Mouse (Mus musculus) hematopoietic stem cell, adult 5-6 weeks (primary cell): ENCODE measurements around the gene Pemt. TPM values are rescaled to one million over a fixed set of nuclear protein-coding genes. Genes with fewer than 3 reads are reported as not detected.
A peak's percentile ranks its signal among the peaks of the same experiment; 100 is the strongest.

Source experiments
- ATAC-seq, 2 experiments: fragments of 125-278 bp in 1 of 2; replicated peaks in 1 of 2; 2 replicates each; pipeline ENCODE4 v1.8.0; 2016 to 2017; ENCODE audit warnings: inconsistent platforms in 2 of 2, mild to moderate bottlenecking in 2 of 2, moderate number of reproducible peaks in 2 of 2, low read depth in 1 of 2, moderate TSS enrichment in 1 of 2; ENCODE audit not compliant: low FRiP score in 2 of 2, poor library complexity in 2 of 2, severe bottlenecking in 2 of 2, insufficient read depth in 1 of 2, low TSS enrichment in 1 of 2
- total RNA-seq: library from RNA; stranded (forward); fragments of 172-1452, 232-1000 nt; gene quantifications from 2 replicates; pipeline ENCODE4 v1.2.3, GENCODE M21; 2017

Pemt gene
- total RNA-seq: 2.7 and 16.3 TPM in 2 replicates

- peak; percentile 96 to 97 for ATAC-seq
Measured at GRCm38 (mm10) chr11:60046058-60046735, at the start of gene Pemt. Pemt (minus strand) TSS chr11:60046489.

DNA sequence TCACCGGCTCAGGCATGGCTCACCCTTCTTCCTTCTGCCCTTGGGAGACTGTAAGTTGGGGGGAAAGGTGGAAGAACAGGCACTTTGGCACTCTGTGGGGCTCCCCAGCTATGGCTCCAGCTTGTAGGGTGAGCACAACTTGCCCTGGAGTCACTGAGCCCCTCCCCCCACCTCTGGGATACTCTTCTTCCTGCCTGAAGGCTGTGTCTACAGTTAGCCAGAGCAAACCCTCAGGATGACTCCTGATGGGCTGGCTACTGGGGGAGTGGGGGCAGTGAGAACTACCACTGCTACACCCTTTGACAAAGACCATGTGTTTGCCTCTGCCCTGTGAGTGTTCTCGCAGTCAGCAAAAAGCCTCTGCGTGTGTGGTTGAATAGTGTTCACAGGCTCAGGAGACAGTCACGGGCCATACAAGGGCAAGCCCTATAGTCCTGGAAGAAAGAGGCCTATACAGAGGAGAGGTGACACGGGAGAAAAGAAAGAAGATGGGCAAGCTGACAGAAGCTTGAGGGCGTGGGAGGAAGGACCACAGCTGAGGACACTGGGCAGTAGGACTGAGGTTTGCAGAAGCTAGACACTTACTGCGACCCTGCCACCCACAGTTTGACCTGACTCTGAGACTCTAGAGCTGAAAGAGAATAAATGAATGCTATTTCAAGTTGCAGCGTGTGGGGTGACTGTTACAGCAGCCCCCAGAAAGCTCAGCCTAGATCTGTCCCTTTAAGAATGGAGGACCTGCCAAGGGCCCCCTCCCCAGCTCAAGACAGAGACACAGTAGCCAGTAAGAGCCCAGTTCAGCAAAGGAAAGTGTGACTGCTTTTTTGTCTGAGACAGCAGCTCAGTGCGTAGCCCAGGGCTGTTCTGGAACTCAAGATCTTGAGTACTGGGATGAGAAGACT, 48.9 kb upstream of the Pemt start:
- ATAC-seq: no peak

GRCm38 (mm10) chr11:60093984-60094587, 47.8 kb upstream of the Pemt start:
- ATAC-seq: no peak

DNA sequence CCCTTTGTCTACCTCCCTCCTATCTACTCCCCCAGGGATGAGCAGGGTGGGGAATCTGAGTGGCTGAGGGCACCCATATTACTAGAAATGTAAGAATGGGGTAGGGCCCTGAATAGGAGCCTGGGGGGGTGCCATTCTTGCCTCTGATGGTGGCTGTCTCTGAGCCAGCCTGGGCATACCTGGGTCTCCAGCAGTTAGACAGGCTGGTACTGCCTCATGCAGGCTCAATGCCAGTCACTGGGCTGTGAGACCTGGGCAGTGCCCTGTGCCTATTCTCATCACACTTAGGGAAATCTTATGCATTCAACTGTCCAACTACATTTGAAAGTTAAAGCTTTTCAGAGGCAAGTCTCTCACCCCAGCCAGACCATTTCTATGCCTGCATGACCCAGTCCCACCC, 46.9 kb upstream of the Pemt start:
- ATAC-seq: no peak

- ATAC-seq: no peak
Measured at GRCm38 (mm10) chr11:60091422-60091761, 45.1 kb upstream of the Pemt start.

DNA sequence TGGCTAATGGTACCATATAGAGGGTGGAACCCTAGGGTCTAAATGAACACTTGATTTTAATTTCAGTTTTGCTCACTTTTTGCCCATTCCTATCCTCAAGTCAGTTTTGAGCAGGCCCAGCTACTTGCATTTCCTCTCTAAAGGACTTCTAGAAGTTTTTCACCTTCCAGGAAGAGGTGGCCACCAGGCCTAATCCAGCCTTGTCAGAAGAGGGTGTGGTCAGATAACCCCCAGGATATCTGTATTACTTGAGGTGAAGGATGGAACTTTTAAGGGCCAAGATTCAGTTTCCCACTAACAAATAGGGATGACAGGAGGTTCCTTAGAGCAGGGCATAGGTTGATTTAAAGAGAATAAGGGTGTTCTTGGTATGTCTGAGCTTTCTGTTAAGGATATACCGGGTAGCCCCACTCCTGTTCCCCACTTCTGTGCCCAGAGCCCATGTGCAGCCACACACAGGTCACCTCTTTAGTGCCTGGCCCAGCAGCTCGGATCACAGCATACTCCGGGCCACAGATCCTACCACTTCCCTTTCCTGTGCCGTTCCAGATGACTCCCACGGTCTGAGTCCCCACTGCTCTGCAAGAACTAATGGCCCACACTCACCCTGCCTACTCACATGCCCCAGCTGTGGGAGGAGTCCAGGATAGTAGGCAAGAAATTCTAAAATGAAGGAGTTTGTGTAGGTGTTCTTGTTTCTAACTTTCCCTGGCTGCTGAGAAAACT, 44.6 kb upstream of the Pemt start:
- peak; percentile 90 to 94 for ATAC-seq

- ATAC-seq: no peak
Measured at GRCm38 (mm10) chr11:60088947-60089346, 42.7 kb upstream of the Pemt start.

DNA sequence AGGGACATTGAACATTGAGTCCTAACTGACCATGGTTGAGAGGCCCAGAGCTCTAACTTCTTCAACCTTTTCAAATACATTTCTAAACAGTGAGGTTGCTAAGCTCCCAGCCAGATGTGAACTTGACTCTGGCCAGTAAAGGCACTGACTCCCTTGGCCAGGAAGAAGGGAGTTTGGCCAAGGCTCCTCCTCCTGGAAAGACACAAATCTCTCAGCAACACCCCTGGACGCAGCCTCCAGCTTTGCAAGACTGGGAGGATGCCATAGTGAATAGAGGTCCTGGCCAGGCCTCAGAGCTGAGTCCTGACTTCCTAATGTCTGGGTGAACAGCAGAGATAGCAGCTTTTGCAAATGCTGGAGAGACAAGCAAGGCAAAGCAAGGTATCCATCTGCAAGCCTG, 40.4 kb upstream of the Pemt start:
- ATAC-seq: no peak

- ATAC-seq: peak in 1 of 2 experiments; percentile 49; a peak in 2 of 4 replicates
Measured at GRCm38 (mm10) chr11:60084589-60084988, 38.3 kb upstream of the Pemt start.

- peak; percentile 69 to 76; a peak in 3 of 4 replicates for ATAC-seq
Measured at GRCm38 (mm10) chr11:60076790-60077189, 30.5 kb upstream of the Pemt start.

GRCm38 (mm10) chr11:60076183-60076582, 29.9 kb upstream of the Pemt start:
- peak in 1 of 2 experiments; percentile 52; a peak in 2 of 4 replicates for ATAC-seq

DNA sequence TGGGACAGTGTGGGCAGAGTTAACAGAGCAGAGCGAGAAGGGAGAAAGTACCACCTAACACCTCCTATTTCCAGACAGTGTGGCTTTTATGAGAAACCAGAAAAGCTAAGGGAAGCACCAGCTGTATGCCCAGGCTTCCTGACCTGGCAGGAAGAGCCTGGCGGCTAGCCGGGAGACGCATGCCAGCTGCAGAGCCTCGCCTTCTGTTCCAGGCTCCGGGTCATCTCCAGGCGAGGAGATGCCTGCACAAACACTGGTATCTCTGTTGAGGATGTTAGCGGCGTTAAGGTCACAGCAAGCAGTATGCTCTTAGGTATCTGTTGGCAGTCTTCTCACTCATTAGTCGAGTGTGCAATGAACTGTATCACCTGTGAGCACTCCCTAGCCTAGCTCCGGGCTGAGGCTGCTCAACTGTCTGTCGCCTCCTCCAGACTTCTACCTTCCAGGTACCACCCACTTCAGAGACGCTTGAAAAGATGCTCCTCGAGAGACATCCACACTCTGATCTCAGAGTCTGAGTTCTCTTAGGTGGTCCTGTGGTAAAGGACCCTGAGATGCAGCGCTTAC, 27.7 kb upstream of the Pemt start:
- no peak for ATAC-seq

DNA sequence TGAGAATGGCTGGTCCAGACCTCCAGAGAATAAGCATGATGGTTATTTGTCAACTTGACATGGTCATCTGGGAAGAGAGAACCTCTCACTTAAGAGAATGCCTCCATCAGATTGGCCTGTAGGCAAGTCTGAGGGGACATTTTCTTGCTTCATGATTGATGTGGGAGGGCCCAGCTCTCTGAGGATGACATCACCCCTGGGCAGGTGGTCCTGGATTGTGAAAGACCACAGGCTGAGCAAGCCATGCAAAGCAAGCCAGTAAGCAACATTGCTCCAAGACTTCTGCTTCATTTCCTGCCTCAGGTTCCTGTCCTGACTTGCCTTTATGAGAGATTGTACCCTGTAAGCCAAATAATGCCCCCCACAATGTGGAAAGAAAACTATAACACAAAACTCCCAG, 26.8 kb upstream of the Pemt start:
- ATAC-seq: no peak

- ATAC-seq: no peak
Measured at GRCm38 (mm10) chr11:60071221-60071620, 24.9 kb upstream of the Pemt start.

DNA sequence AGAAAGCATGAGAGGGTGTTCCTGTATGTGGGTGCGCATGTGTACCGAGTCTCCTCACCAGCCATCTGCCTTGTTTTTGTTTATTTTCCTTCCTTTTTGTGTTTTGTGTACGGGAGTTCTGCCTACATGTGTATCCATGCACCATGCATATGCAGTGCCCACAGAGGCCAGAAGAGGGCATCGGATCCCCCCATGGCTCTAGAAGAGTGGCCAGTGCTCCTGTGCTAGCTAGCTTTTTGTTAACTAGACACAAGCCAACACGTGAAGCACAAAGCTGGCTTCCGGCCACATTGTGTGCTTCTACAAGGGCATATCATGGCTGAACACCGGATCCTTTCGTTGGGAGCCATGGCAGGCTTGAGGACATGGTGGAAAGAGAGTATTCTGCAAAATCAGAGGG, 24.3 kb upstream of the Pemt start:
- peak; percentile 79 to 82; a peak in 3 of 4 replicates for ATAC-seq

- no peak for ATAC-seq
Measured at GRCm38 (mm10) chr11:60068631-60069030, 22.3 kb upstream of the Pemt start.

DNA sequence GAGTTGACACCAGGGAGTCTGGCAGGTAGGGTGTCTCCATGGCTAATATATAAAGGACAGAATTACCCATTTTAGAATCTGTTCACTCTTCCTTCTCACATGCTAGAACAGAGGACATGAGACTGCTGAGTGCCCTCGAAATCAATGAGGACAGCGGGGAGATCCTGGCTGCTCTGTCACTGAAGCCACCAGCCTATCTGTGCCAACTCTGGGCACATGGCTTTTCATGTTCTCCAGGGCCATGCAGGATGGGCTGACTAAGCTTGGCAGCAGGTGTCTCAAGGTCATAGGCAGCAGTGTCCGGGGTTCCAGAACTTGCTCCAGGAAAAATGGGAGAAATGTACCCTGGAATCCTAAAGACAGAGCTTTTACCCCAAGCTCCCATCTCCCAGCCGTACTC, 21.4 kb upstream of the Pemt start:
- ATAC-seq: no peak
